Mouse (Mus musculus) right cerebral cortex, postnatal 4 days (tissue): ENCODE results near the gene Tpte.

Experiments used
- DNase-seq: peaks from one replicate; pipeline ENCODE4 v3.0.0-alpha.2; 2022

Gene Tpte

DNA sequence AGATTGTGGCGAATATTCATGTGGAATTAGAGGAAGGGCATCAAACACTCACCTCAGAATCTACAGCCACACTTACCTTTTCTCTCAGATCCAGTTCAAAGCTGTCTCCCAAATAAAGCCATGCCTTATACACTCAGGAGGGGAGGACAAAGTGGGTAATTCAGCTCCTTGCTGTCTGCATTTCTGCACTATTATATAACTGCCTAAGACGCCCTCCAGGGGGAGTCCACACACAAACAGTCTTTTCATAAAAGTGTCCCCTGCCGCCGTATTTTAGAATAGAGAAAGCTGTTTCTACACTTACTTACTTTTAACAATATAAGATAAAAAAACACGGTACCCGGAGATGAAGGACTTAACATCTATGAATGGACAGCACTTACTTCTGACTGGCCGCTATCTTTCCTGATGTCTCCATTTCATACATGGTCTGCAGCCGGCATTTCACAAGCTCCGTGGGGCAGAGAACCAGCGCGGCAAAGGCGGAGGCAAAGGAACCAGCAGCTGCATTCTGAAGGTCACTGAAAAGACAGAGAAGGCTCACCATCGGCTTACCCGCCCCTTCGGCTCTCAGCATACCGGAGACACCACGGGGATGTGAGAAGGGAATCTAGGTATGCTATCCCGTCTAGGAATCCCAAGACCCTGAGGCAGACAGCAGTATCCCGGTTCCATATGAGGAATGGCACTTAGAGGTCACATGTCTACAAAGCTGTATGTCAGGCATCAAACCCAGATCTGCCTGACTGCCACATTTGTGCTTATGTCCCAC, 99.8 kb downstream of the Tpte start:
- DNase-seq = no peak

DNA sequence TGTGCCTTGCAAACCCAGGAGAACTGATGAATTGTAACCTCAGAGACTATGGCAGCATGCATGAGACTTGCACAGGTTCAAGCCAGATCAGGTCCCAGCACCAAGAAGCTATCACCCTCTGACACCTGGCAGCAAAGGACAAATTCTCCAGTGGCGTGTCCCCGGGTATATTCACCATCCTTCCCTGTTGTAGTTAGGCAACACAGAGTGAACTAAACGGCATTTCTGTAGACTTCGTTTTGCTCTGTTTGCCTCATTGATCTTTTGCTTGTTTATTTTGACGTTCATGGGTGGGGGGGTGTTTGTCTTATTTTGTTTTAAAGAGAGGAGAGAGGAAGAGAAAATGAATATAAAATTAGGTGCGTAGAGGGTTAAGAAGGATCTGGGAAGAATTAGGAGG, 101.9 kb downstream of the Tpte start:
- DNase-seq = no peak

DNA sequence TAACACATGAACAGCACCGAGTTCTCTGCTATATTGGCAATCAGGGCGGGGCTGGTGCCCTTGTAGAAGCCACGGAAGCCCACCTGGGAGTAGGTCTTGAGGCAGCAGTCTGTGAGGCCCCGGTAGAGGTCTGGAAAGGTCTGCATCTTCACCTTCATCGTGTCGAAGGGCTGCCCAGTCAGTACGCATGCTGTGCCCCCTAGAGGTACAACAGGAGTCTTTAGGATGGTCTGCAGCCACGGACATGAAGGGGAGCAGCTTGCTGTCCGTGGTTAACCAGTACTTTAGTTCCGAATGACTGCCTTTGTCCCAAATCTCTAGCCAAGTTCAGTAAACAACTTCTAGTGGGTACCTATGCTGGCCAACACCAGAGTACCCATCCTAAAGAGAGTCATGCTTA, 106.6 kb downstream of the Tpte start:
- DNase-seq = no peak

DNA sequence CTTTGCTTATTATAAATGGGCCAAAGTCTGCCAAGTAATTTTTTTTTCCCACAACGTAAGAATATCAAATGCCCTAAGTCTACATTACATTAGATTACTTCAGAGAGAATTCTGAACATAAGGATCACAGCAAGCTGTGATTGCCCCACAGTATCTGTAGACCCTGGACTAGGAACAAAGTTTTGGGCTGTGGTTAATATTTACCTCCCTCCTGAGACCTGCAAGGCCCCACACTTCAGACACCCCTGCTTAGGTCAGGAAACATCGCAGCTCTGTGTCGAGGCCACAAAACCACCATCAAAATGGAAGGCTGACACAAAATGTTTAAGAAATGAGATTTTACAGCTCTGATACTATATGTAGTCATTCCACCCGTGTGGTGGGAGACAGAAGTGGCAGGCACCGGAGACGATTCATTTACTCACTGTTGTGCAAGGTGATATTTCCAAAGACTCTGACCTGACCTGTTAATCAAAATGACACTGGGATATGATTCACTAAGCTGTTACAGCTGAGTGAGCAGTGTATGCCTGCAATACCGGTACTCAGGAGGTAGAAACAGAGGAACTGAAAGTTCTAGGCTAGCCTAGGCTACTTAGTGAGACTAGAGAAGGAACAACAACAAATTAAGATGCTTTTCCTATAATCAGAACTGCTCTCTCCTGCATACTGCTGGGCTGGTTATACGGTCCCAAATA, 107.7 kb downstream of the Tpte start:
- no peak for DNase-seq

DNA sequence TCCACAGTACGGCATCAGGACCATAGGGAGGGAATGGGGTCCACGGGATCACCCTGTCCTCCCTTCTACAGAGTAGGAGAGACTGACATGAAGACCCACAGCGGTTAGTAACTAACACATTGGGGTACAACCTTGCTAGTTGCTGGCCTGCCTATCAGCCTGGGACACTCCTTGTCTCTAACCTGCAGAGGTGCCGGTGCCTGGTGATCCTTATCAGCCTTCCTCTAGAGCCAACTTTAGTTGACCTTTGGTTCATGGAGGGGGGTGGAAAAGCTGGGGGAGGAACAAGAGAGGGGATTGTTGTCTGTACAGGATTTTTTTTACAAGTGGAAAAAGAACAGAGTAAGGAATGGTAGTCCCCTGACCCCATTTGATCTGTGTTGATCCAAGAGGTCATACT, 111.2 kb downstream of the Tpte start:
- no peak for DNase-seq

DNA sequence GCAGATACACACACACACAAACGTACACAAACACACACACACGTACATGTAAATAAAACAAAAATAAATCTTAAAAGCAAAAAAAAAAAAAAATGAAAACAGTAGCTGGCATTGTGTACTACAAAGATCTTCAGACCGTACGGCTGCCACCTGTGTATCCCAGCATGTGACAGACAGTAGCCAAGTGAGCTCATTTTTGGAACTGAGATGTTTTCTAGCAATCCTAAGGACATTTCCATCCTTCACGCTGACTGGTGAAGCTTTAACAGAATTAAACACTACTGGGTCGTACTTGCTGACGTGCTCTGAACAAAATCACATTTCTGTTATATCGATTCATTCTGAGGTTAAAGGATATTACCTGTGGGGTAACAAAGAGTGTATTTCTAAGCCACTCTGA, 112.0 kb downstream of the Tpte start:
- DNase-seq = no peak

DNA sequence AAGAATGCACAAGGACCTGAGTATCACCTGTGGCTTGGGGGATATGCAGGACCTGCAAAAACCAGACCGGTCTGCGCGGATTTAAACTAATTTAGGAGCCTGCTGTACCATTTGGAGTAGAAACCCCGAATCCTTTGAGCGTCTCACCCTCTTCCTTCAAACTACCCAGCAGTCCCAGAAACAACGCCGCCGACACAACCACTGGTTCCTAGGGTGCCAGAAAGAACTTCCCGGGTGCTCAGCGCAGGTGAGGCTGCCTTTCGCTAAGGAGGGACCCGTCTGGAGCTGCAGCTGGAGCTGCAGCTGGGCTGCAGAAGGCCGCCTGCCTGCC, 114.5 kb downstream of the Tpte start:
- DNase-seq = no peak

DNA sequence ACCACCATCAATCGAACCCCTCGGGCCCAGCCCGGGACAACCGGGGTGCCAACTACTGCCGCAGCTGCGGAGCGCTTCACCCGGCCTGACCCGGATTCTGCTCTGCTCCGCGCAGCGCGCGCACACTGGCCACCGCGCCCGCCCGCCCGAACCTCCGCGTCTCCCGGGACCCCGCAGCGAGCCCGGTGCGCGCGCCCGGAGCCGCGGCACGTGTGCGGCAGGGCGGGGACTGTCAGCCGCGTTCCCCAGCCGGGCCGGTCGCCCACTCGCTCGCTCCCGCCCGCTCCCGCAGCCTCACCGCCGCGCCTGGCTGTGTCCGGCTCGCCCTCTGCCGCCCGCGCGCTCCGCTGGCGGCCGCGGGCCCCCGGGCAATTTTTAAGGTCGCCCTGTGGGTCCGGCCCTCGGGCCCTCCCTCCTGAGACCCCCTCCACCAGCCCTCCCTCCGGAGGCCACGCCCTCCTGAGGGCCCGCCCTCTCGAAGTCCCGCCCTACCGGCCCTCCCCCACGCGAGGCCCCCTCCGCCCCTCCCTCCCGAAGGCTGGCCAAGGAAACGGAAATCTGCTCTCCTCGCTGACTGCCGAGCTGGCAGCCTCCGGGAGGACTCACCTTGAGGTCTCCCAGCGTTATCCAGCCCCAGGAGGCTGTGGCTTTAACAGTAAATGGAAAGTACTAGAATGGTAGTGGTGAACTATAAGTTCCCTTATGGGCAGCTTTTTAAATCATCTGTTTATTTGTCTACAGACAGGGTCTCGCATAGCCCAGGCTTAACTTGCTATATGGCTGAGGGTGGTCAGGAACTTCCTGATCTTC, 115.1 kb downstream of the Tpte start, which contains the start of gene Slc25a15:
TSS of gene Slc25a15 (minus strand) at position 456 of the 810 bp plus-strand sequence.
- peak; percentile 87 for DNase-seq

DNA sequence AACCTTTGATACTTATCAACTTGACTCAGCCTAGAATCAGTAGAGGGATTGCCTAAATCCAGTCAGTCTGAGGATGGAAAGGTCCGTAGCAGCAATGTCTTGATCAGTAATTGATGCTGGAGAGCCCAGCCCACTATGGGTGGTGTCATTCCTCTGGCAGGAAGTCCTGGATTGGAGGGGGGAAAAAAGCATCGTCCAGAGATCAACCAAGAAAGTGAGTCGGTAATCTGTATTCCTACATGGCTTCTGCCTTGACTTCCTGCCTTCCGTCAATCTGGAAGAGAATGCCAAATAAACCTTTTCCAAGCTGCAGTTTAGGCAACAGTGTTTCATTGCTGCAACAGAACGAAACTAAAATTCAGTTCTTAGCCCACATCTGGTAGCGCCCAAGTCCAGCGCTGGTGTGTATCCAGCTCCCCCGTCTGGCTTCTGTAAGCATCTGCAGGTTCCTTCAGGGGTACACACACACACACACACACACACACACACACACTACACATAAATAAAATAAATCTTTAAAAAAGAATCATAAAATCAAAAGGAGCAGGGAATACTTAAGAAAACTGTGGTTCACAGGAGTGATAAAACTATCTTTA, 116.1 kb downstream of the Tpte start:
- no peak for DNase-seq

DNA sequence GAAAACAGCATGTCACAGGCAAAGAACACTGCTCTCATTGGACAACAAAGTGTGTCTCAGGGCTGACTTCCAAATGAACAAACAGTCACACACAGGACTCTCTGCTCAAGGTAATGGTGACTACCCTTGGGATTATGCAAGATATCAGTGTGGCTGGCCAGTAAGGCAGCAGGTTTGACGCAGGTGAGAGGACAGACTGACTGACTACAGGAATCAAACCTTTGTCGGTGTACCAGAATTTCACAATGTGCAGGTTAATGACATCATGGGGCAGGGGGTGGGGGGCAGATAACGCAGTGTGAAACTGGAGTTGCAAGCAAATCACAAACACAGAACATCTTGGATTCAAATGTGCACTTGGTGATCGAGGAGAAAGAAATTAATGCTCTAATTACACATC, 117.4 kb downstream of the Tpte start:
- no peak for DNase-seq

DNA sequence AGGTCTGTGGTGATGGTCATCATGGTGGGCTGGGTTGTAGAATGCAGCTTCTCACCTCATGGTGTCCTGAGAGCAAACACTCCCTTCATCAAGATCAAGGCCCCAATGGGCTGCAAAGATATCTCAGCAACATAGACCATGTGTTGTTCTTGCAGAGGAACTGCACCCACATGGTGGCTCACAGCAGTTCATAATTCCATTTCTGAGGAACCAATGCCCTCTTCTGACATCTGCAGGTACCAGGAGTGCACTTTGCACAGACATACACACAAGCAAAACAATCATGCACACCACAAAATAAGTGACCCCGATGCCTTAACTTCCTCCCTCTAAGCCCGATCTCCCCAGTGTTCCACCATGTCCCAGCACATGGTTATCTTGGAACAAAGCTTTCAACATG, 120.0 kb downstream of the Tpte start:
- no peak for DNase-seq

DNA sequence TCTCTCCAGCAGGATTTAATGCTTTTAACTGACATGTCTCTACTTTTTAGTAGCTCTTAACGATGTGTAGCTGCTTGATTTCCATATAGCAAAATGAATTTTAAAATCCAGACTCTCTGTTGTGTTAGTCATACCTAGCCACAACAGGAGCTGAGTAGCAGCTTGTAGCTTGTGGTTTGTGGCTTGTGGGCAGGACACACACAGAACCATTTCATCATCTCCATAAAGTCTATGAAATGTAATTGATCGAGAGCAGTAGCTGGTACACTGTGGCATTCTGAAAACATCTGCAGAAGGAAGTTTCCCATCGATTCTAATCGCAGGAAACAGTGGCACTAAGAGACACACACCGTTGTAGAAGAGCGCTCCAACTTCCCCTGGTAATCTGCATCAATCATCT, 122.5 kb downstream of the Tpte start:
- DNase-seq = no peak

DNA sequence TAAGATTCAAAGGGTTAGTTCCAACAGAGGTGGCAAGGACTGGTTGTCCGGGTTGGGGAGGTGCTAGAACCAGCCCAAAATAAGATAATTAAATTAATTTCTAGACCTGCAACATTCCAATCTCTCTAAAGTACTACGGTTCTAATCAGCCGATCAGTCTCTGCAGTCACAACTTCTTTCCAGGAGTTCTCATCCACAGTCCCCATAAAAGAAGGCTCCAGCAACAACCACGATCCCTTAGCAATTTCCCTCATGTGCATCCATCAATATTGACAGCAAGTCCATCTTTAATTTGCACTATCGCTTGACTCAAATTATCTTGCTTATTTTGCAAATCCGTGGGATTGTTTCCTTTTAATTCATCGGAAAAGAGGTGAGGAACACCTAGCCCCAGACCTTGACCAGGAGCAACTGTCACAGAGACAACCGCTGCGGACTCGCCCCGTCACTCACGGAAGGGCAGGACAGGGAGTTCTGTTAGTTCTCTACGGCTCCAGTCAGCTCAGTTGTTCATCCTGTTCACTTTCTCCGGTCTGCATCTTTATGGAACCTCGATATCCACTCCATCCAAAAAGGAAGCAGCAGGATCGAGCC, 127.5 kb downstream of the Tpte start:
- no peak for DNase-seq

DNA sequence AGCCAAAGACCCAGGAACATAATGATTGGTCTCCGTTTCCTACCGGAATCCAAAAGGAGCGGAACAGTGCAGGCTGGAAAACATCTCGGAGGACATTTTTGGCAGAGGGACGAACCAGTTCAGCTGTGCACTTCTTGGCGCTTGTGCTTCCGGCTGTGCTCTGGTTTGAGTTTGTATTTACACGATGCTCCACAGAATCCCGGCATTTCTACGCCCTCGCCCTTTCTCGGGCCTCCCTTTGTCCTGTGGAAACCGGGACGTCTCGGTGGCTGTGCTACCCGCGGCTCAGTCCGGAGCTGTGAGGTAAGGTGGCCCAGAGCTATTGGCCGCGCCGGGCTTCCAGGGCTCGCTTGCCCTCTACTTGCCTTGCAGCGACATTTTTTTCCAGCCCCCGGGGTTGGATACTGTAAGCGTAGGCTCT, 128.1 kb downstream of the Tpte start, which contains the start of gene Mrps31:
TSS of gene Mrps31 (plus strand) at position 80 of the 421 bp plus-strand sequence.
- DNase-seq = peak; percentile 73

DNA sequence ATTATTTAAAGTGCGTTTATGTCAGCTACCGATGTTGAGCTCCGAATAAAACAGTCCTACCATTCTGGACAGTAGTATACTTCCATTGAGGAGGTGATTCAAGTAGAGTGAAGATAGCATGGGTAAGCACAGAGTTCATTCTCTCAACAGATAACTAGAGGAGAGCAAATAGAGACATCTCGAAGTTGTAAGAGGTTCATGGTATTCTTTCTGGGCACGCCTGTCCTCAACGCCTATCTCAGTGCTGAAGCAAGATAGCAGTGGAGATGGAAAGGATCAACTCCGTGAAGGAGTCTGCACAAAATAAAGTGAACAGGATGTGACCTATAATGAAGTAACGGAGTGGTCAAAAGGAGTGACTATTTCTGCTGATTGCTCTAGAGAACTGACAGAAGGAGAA, 128.7 kb downstream of the Tpte start:
- no peak for DNase-seq
